ENCODE assay signal across 38 mouse cellular contexts in the genomic region with DNA sequence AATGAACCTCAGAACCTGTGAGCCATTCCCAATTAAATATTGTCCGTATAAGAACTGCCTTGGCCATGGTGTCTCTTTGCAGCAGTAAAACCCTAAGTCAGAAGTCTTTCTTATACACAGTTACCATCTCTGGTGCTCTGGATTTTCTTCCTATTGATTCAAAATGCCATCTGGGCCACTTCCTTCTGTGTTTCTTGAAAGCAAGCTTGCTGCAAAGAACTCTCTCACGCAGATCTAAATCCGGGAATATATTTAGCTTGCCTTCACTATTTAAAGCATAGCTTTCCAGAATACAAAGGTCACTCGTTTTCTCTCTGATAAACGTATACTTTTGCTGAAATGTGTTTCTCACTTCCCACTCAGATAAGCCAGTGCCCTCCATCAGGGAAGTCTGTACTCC. TPM values are rescaled to one million over a fixed set of nuclear protein-coding genes. Genes with fewer than 3 reads are reported as not detected.
A peak's percentile ranks its signal among the peaks of the same experiment; 100 is the strongest.
DNase-seq lines count a peak whose midpoint lies in the region; ATAC-seq and TF ChIP-seq lines count a peak whose summit lies in the region.
"Had no signal": no experiment of that assay in that cellular context is flagged by ENCODE, and none has a peak within 500 bp of the region (broad histone marks: within the 10 kb centered on the region; RNA-seq: fewer than 3 reads in every experiment).

No protein-coding gene starts in this region.

- TF ChIP-seq POLR2A in olfactory bulb, adult 2 months (IDR thresholded peaks at IDR 0.05; ENCODE audit: insufficient read depth, low read depth, low read length) = no peak

- 32% methylated on average over 5 of the region's 5 CpGs for WGBS in olfactory bulb, adult 2 months

- H3K27ac ChIP-seq in olfactory bulb, adult 2 months (ENCODE audit: insufficient read depth, low read depth, low read length) = peak overlapping the region; percentile 62
- H3K27ac ChIP-seq: embryonic facial prominence, embryonic 13.5 days; forebrain, embryonic 10.5 days; forebrain, embryonic 15.5 days; heart, embryonic 15.5 days; limb, embryonic 13.5 days; lung, embryonic 15.5 days; midbrain, embryonic 10.5 days; neural tube, embryonic 12.5 days had no signal

- H3K4me1 ChIP-seq in olfactory bulb, adult 2 months (ENCODE audit: control insufficient read depth, insufficient read depth, low read length) = peaks cover 7% of the 10 kb centered on the region
- H3K4me1 ChIP-seq: embryonic facial prominence, embryonic 13.5 days; forebrain, embryonic 10.5 days; forebrain, embryonic 15.5 days; heart, embryonic 15.5 days; limb, embryonic 13.5 days; lung, embryonic 15.5 days; midbrain, embryonic 10.5 days; neural tube, embryonic 12.5 days had no signal

- TF ChIP-seq CTCF in olfactory bulb, adult 2 months (IDR thresholded peaks at IDR 0.05; ENCODE audit: insufficient read depth, low read depth, low read length) = no peak

- no peak for DNase-seq in frontal cortex, postnatal 25 days (ENCODE audit: low spot score in 2 of 2)
- peak; percentile 49 for DNase-seq in layer of hippocampus, adult 9-11 months
- no peak for DNase-seq in layer of hippocampus, adult 8-10 months (ENCODE audit: low spot score in 2 of 2)
- peak; percentile 41 for DNase-seq in right cerebral cortex, adult 18-20 months
- no peak for DNase-seq in right cerebral cortex, postnatal 4 days
- no peak for DNase-seq in kidney, adult 11 months
- DNase-seq: adrenal gland, postnatal 10 days; cerebellum, adult 11 months; cerebellum, adult 9-10 months; cerebellum, postnatal 36 days; gastrocnemius, postnatal 10 days; kidney, adult 2 months; kidney, postnatal 36 days; thymus, postnatal 14 days had no signal

- ATAC-seq in frontal cortex, adult (ENCODE audit: low TSS enrichment) = peak; percentile 61
- ATAC-seq: forebrain, embryonic 15.5 days; hindbrain, embryonic 16.5 days; midbrain, embryonic 16.5 days had no signal

- H3K4me3 ChIP-seq in olfactory bulb, adult 2 months (ENCODE audit: insufficient read depth, low read depth, low read length) = no peak overlapping the region
- H3K4me3 ChIP-seq: embryonic facial prominence, embryonic 13.5 days; forebrain, embryonic 10.5 days; forebrain, embryonic 15.5 days; heart, embryonic 15.5 days; limb, embryonic 13.5 days; lung, embryonic 15.5 days; midbrain, embryonic 10.5 days; myocyte; neural tube, embryonic 12.5 days had no signal

RNA-seq across cellular contexts. Expression of a gene that starts 11.8 kb away (rescaled TPM):
- total RNA-seq in layer of hippocampus, adult 8-10 months (2022) = 10 to 100 TPM; 52.0 to 61.3 (median 55.7) TPM
- polyA plus RNA-seq in olfactory bulb, adult 2 months (2012; ENCODE audit: insufficient read depth, insufficient read length, low replicate concordance, missing spikeins) = not detected in 2 replicates

RNA-seq across cellular contexts. Expression of a gene that starts 28.7 kb away (rescaled TPM):
- total RNA-seq in layer of hippocampus, adult 8-10 months (2022) = 100 to 1,000 TPM; 135 to 163 (median 149) TPM
- 38.9 TPM in 1 of 2 replicates, not detected in the other for polyA plus RNA-seq in olfactory bulb, adult 2 months (2012; ENCODE audit: insufficient read depth, insufficient read length, low replicate concordance, missing spikeins)

RNA-seq across cellular contexts. Expression of a gene that starts 46.0 kb away (rescaled TPM):
- not detected for total RNA-seq in layer of hippocampus, adult 8-10 months (2022)
- not detected in 2 replicates for polyA plus RNA-seq in olfactory bulb, adult 2 months (2012; ENCODE audit: insufficient read depth, insufficient read length, low replicate concordance, missing spikeins)
- total RNA-seq: adrenal gland, postnatal 10 days; gastrocnemius, postnatal 10 days; heart, postnatal 25 days; megakaryocyte progenitor cell, adult 5-6 weeks had no signal
- polyA plus RNA-seq: embryonic facial prominence, embryonic 13.5 days; forebrain, embryonic 10.5 days; forebrain, embryonic 15.5 days; G1E; gonadal fat pad, adult 2 months; heart, embryonic 15.5 days; hindbrain, embryonic 11.5 days; hindbrain, embryonic 16.5 days; intestine, embryonic 14.5 days; kidney, adult 2 months; kidney, embryonic 16.5 days; liver, embryonic 11.5 days; liver, embryonic 16.5 days; midbrain, embryonic 10.5 days; midbrain, embryonic 16.5 days; myocyte; neural tube, embryonic 12.5 days; stomach, embryonic 14.5 days; urinary bladder, adult 2 months had no signal

Comparison
In these comparisons a context has a peak if more than half of its experiments do, and no peak if none do; other contexts are left out.
1. DNase-seq: peak in layer of hippocampus, adult 9-11 months (single experiment) and right cerebral cortex, adult 18-20 months (single experiment); none in frontal cortex, postnatal 25 days (0 of 2), layer of hippocampus, adult 8-10 months (0 of 2), right cerebral cortex, postnatal 4 days (single experiment) and kidney, adult 11 months (single experiment).